Mouse (Mus musculus): ENCODE results near the gene Srgap3. TPM values are rescaled to one million over a fixed set of nuclear protein-coding genes. Genes with fewer than 3 reads are reported as not detected.
A peak's percentile ranks its signal among the peaks of the same experiment; 100 is the strongest.

Srgap3 gene
- total RNA-seq, 4 experiments from 2014 or later, result 15.5 to 30.7 (median 22.3) TPM

DNA sequence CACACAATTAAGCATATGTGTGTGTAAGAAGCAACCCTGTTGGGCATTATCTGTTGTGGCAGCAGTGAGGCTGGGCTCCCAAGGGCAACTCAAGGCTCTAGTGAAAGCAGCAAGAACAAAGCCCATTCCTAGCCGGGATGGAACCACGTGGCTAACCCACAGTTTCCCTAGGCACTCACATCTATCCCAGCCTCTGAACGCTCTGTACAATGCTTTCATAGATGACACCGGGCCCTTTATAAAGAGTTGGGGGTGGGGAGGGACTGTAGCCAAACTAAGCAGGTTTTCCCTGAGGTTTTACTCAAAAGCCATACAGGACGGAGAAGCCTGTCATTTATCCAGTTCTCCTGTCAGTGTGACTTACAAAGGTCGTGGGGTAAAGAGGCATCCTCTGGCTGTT is 90.0 kb downstream of the Srgap3 start:
- DNase-seq, result no peak

GRCm38 (mm10) chr6:112855183-112855582 is 91.9 kb downstream of the Srgap3 start:
- DNase-seq, result no peak

- DNase-seq, result no peak
Observed at GRCm38 (mm10) chr6:112852261-112853235, 94.5 kb downstream of the Srgap3 start.

DNA sequence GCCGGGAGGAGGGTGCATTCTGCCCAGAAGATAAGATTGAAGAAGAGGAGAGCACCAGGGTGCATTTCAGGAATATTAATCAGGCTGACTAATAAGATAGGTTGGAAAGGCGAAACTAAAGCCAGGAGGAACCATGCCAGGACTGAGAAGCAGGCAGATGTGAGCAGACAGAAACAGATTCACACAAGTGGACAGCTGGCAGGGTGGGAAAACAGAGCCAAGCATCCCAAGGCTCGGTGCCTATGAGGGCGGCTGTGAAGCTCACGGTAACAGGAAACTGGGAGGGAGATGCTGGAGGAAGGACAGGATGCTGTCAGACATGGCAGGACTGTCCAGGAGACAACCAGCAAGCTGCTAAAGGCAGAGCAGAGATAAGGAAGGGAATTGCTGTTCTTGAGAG is 96.3 kb downstream of the Srgap3 start:
- DNase-seq, result no peak

GRCm38 (mm10) chr6:112848629-112849180 is 98.4 kb downstream of the Srgap3 start:
- DNase-seq, result no peak

DNA sequence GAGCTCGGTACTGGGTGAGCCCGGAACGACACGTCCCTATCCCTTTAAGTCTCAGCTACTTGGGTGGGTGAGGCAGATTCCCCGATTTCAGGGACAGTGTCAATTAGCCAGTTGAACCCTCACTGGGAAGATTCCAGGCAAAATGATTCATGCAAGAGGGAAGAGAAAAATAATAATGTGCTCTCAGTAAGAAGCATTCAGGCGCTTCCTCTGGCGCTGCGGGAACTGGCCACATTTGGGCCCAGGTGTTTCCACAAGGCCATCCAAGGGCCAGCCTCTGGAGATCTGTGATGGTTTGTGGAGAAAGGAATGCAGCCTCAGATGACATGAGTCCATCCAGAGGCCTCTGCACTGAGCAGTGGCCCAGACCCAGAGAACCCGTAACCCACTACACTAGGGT is 100.2 kb downstream of the Srgap3 start:
- DNase-seq, result no peak

DNA sequence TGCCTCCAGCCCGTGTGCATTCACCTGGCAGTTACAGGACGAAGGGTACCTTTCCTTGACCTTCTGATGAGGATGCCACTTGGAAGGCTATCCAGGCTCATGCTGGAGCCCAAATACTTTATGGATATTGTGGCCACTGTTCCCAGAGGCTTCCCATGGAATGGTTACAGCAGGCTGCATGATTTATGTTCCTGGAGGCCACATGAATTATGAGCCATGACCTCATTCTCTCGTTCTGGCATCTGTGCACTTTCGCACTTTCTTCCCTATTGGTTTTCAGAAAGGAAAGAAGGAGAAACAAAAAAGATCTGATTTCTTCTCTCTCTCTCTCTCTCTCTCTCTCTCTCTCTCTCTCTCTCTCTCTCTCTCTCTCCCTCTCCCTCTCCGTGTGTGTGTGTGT is 104.6 kb downstream of the Srgap3 start:
- DNase-seq, result peak; percentile 35

DNA sequence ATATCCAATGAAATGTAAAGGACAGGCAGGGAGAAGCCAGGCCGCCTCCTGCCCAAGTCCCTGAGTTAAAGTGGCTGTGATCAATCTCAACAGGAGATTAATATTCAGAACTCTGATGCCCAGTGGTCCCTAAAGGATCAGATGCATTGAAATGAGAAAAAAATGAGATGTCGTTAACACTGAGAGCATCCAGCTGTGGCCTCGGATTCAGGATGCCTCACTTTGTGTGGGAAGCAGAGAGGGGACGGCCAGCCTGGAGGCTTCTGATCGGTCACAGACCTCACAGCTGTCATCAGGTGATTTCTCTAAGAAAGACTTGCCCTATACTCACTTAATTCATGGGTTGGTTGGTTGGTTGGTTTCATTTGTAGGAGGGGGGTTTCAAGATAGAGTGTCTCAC is 106.7 kb downstream of the Srgap3 start:
- no peak for DNase-seq

GRCm38 (mm10) chr6:112839391-112839790 is 107.7 kb downstream of the Srgap3 start:
- DNase-seq, result no peak

GRCm38 (mm10) chr6:112838879-112839278 is 108.2 kb downstream of the Srgap3 start:
- DNase-seq, result no peak

DNA sequence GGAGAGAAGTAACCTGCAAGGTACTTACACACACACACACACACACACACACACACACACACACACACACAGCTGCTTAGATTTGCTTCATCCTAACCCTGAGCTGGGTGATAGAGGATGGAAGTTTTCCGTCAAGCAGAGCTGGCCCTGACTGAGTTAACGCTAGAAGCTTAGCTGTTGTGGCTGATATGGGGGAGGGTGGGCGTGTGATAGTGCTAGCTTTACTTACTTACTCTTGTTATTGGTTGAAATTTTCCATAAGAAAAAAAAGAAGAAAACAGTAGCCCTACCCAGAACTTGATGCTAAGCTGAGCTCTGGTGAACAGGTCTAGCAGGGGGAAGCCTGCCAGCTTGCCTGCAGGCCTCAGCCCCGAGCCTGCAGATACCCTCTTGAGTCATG is 110.4 kb downstream of the Srgap3 start:
- DNase-seq, result no peak

DNA sequence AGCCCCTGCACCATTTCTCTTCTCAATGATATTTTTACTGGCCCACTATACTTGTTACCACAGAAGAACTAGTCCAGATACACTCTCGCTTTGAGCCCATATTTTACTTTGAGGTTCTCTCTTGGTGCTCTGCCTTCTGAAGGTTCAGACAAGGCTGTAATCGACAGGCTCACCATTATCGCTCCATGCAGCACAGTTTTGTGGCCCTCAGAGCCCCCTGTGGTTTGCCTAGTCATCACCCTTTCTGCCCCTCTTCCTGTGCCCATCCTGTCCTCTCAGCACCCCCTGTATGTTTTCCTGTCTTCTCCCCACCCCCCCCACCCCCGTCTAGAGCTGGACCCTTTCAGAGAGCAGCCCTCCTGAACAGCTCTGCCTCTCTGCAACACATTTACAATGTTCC is 111.7 kb downstream of the Srgap3 start:
- DNase-seq, result no peak

GRCm38 (mm10) chr6:112834430-112834829 is 112.6 kb downstream of the Srgap3 start:
- no peak for DNase-seq

GRCm38 (mm10) chr6:112833763-112834162 is 113.3 kb downstream of the Srgap3 start:
- DNase-seq, result no peak

GRCm38 (mm10) chr6:112829196-112829595 is 117.9 kb downstream of the Srgap3 start:
- DNase-seq, result no peak

- DNase-seq, result no peak
Observed at GRCm38 (mm10) chr6:112828420-112828819, 118.6 kb downstream of the Srgap3 start.

DNA sequence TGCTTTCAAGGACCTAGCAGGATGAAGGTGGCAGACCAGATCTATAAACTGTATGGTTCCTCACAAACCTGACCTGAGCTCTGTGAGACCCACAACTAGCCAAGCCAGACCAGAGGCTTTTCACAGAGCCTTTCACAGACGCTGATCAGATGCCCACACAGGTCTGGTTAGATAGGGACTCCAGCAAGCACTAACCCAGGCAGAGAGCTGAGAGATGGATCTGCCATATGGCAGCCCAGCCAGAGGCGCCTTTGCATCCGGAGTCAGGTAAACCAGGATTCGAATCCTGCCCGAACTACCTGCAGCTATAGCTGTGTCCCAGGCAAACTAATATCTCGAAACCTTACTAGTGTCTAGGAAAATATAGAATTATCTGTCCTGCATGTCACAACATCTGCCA is 121.4 kb downstream of the Srgap3 start:
- no peak for DNase-seq

GRCm38 (mm10) chr6:112823096-112823495 is 124.0 kb downstream of the Srgap3 start:
- no peak for DNase-seq

DNA sequence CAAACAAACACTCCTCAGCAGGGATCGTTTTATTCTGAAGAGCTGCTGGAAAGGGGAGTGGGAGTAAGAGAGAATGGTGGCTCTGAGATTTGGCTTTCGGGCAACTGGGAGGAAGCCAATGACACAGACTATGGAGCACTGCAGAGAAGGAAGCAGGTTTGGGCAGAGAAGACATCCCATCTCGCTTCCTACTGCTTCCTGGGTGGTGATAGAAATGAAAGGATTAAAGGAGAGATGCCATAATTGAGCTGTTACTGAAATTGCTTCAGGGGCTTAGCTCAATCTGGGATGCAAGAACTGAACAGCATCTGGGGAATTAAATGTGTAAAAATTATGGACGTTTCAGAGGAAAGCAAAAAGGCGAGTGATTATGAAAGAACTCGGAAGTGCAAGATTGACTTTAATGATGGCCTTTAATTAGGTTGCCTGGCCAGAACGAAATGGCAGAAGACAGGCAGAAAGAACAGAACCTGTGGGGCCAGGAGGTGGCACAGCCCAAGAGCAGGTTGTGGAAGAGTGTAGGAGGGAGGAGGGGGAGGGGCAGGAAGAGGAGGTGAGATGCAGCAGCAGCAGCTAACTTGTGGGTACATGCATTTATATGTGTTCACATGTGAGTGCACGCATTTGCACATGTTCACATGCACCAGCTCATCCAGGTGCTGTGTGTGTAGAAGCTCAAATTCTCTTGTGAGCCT is 126.6 kb downstream of the Srgap3 start:
- no peak for DNase-seq

DNA sequence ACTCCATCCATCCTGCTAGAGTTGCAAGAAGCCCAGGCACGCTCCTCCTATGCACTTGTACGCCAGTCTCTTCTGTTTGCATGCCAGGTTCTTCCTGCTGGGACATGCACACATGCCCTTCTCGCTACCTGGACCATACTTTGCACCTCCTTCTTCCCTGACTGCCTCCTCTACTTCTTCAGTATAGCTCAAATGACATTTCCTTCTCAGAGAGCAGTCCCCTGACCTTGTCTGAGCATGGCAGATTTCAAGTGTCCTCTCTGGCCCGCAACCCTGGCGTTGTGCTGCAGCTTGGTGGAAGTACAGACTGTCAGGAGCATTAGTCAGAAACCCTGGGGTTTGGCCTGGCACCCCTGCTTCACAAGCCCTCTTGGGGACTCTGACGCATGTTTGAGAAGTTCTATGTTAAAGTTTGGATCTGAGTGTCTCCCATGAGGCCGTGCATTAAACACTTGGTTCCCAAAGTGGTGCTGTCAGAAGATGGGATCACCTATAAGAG is 128.6 kb downstream of the Srgap3 start:
- no peak for DNase-seq

GRCm38 (mm10) chr6:112815604-112816003 is 131.5 kb downstream of the Srgap3 start:
- DNase-seq, result no peak

- DNase-seq, result no peak
Observed at GRCm38 (mm10) chr6:112814525-112815086, 132.5 kb downstream of the Srgap3 start.

DNA sequence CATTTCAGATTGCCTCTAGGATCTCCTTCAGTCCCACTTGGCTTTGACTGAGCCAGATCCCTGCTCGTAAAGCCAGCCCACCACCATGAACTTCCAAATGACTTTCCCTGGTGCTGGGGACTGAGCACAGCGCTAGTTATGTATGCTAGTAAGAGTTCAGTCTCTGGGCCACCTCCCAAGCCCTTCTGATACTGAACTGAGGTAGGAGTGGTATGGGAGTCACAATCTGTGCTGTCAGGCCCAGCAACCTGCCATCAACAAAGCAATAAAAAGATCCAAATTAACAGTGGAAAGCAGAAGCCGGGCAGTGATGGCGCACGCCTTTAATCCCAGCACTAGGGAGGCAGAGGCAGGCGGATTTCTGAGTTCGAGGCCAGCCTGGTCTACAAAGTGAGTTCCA is 134.2 kb downstream of the Srgap3 start:
- no peak for DNase-seq
